Mouse (Mus musculus) thymus, postnatal 36 days (tissue): Measurements from ENCODE around the gene Sec63.

Experiments
- DNase-seq, 2 experiments: peaks; one replicate each; pipeline ENCODE4 v3.0.0; 2022; ENCODE audit warnings: mixed read lengths in 2 of 2

The Sec63 gene

GRCm38 (mm10) chr10:42760999-42761900, at the start of gene Sec63:
Gene Sec63 (plus strand): TSS chr10:42761496.
- peak; percentile 97 for DNase-seq

GRCm38 (mm10) chr10:42714676-42715075, 46.6 kb upstream of the Sec63 start:
- DNase-seq, result no peak

- no peak for DNase-seq
Measured at GRCm38 (mm10) chr10:42715366-42716035, 45.8 kb upstream of the Sec63 start.

GRCm38 (mm10) chr10:42722116-42722515, 39.2 kb upstream of the Sec63 start:
- no peak for DNase-seq

- no peak for DNase-seq
Measured at GRCm38 (mm10) chr10:42723275-42724232, 37.7 kb upstream of the Sec63 start.

- DNase-seq, result no peak
Measured at GRCm38 (mm10) chr10:42729607-42730006, 31.7 kb upstream of the Sec63 start.

- peak; percentile 12 to 15 for DNase-seq
Measured at GRCm38 (mm10) chr10:42734546-42735060, 26.7 kb upstream of the Sec63 start.

- no peak for DNase-seq
Measured at GRCm38 (mm10) chr10:42751813-42752212, 9.5 kb upstream of the Sec63 start.

GRCm38 (mm10) chr10:42754341-42754740, 7.0 kb upstream of the Sec63 start:
- no peak for DNase-seq

- DNase-seq, result no peak
Measured at GRCm38 (mm10) chr10:42759741-42760140, 1.6 kb upstream of the Sec63 start.

- peak in 1 of 2 experiments; percentile 26 for DNase-seq
Measured at GRCm38 (mm10) chr10:42760329-42760728, 967 bp upstream of the Sec63 start.

GRCm38 (mm10) chr10:42761901-42762669, 789 bp downstream of the Sec63 start:
- DNase-seq, result peak; percentile 67 to 71

- no peak for DNase-seq
Measured at GRCm38 (mm10) chr10:42762670-42763058, 1.4 kb downstream of the Sec63 start.

GRCm38 (mm10) chr10:42763246-42763645, 1.9 kb downstream of the Sec63 start:
- DNase-seq, result no peak

GRCm38 (mm10) chr10:42765344-42765743, 4.0 kb downstream of the Sec63 start:
- no peak for DNase-seq

GRCm38 (mm10) chr10:42775450-42775849, 14.2 kb downstream of the Sec63 start:
- no peak for DNase-seq

GRCm38 (mm10) chr10:42780753-42781152, 19.5 kb downstream of the Sec63 start:
- no peak for DNase-seq

- no peak for DNase-seq
Measured at GRCm38 (mm10) chr10:42781672-42782071, 20.4 kb downstream of the Sec63 start.

GRCm38 (mm10) chr10:42800922-42801321, 39.6 kb downstream of the Sec63 start:
- no peak for DNase-seq

GRCm38 (mm10) chr10:42825923-42826322, 64.6 kb downstream of the Sec63 start:
- no peak for DNase-seq

GRCm38 (mm10) chr10:42827155-42827554, 65.9 kb downstream of the Sec63 start:
- no peak for DNase-seq

GRCm38 (mm10) chr10:42830007-42830406, 68.7 kb downstream of the Sec63 start:
- no peak for DNase-seq
